Comparison of ENCODE assay signal across 29 mouse cellular contexts in the genomic region with DNA sequence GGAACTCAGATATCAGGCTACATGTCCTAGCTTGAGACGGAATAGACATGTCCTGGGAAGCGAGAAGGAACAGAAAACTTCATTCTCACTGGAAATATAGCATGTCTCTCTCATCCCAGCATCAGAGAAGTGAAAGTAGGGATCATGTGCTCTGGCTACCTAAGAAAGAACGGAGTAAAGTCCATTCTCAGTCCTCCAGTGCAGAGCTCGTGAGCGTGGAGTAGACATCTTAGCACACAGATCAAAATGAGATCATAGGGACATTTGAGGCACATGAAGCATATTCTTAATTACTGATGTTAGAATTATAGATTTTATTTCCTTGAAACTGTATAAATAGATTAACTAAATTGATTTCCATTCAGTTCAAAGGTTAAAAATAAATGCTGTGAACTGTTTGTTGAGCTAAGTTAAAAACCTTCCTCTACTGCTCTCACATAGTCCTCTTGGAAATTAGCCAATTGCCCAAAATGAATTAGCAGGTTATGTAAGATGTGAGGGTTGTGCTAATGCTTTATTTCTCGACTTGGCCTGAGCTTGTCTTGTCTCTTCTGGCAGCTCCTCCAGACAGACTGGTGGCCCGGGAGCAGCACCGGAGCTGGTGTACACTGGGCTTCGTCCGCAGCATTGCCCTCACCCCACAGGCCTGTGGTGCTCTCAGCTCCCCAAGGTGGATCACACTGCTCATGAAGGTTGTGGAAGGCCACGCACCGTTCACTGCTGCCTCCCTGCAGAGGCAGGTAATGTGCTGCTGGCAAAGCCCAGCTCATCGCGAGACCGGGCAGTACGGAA.
A peak's percentile ranks its signal among the peaks of the same experiment; 100 is the strongest.
DNase-seq lines count a peak whose midpoint lies in the region; ATAC-seq and TF ChIP-seq lines count a peak whose summit lies in the region.
"Had no signal": no experiment of that assay in that cellular context is flagged by ENCODE, and none has a peak within 500 bp of the region (broad histone marks: within the 10 kb centered on the region; RNA-seq: fewer than 3 reads in every experiment).

No protein-coding gene starts in this region.

- no peaks in the 10 kb centered on the region for H3K4me1 ChIP-seq in intestine, embryonic 16.5 days (ENCODE audit: control insufficient read depth, insufficient read depth, low read length)
- no peaks in the 10 kb centered on the region for H3K4me1 ChIP-seq in intestine, embryonic 15.5 days (replicated peaks)
- H3K4me1 ChIP-seq in liver, adult 2 months (ENCODE audit: control insufficient read depth, insufficient read depth, low read length): peaks cover 6% of the 10 kb centered on the region; the same call in 1 of the 2 replicates
- H3K4me1 ChIP-seq in liver, embryonic 12.5 days: no peaks in the 10 kb centered on the region
- no peaks in the 10 kb centered on the region for H3K4me1 ChIP-seq in intestine, postnatal 0 days (replicated peaks; ENCODE audit: control insufficient read depth, insufficient read depth, low read length)
- H3K4me1 ChIP-seq: embryonic facial prominence, embryonic 13.5 days; hindbrain, embryonic 13.5 days; kidney, embryonic 15.5 days; limb, embryonic 12.5 days; neural tube, embryonic 12.5 days had no signal

- TF ChIP-seq POLR2A in liver, adult 2 months (IDR thresholded peaks at IDR 0.05; ENCODE audit: extremely low read depth, insufficient read depth, low read length): no peak

- DNase-seq in cerebellum, postnatal 10 days: no peak
- peak; percentile 47 for DNase-seq in liver, adult 2 months (ENCODE audit: extremely low read depth, low read depth, low spot score)
- no peak for DNase-seq in left cerebral cortex, postnatal 4 days
- DNase-seq: adrenal gland, postnatal 14 days; forebrain, postnatal 0 days; gastrocnemius, postnatal 14 days; heart, adult 18-20 months; heart, postnatal 4 days; kidney, postnatal 25 days; liver, postnatal 0 days; lung, postnatal 36 days; right cerebral cortex, adult 18-20 months; spleen, adult 18-20 months; thymus, postnatal 25 days had no signal

- H3K4me3 ChIP-seq in intestine, embryonic 16.5 days (ENCODE audit: low read length): no peak overlapping the region
- no peak overlapping the region for H3K4me3 ChIP-seq in intestine, embryonic 15.5 days (replicated peaks)
- no peak overlapping the region for H3K4me3 ChIP-seq in liver, adult 2 months (ENCODE audit: insufficient read depth, low read depth, low read length)
- H3K4me3 ChIP-seq in liver, embryonic 12.5 days: no peak overlapping the region
- no peak overlapping the region for H3K4me3 ChIP-seq in intestine, postnatal 0 days (ENCODE audit: low read depth, low read length)
- H3K4me3 ChIP-seq: embryonic facial prominence, embryonic 13.5 days; hindbrain, embryonic 13.5 days; kidney, embryonic 15.5 days; limb, embryonic 12.5 days; myocyte; neural tube, embryonic 12.5 days had no signal

- intact Hi-C loops in left cerebral cortex, postnatal 4 days (cut with DNase I): no loop called here

- peak; percentile 78 for ATAC-seq in cerebellum, adult (ENCODE audit: insufficient number of reproducible peaks, low FRiP score, low TSS enrichment)
- peak; percentile 69; the same call in 1 of the 2 replicates for ATAC-seq in intestine, embryonic 16.5 days
- no peak for ATAC-seq in intestine, embryonic 15.5 days
- no peak for ATAC-seq in liver, embryonic 12.5 days
- ATAC-seq in intestine, postnatal 0 days: peak; percentile 93
- ATAC-seq: forebrain, postnatal 0 days; liver, postnatal 0 days had no signal

- H3K27me3 ChIP-seq in intestine, embryonic 16.5 days (replicated peaks; ENCODE audit: control insufficient read depth, insufficient read depth, low read length): no peaks in the 10 kb centered on the region
- H3K27me3 ChIP-seq in intestine, embryonic 15.5 days (replicated peaks): no peaks in the 10 kb centered on the region
- no peaks in the 10 kb centered on the region for H3K27me3 ChIP-seq in liver, adult 2 months (ENCODE audit: control insufficient read depth, insufficient read depth, low read length)
- H3K27me3 ChIP-seq in liver, embryonic 12.5 days (replicated peaks): no peaks in the 10 kb centered on the region
- H3K27me3 ChIP-seq in intestine, postnatal 0 days (replicated peaks; ENCODE audit: control insufficient read depth, insufficient read depth, low read length): no peaks in the 10 kb centered on the region
- H3K27me3 ChIP-seq: embryonic facial prominence, embryonic 13.5 days; hindbrain, embryonic 13.5 days; kidney, embryonic 15.5 days; limb, embryonic 12.5 days; neural tube, embryonic 12.5 days had no signal

- no peak overlapping the region for H3K9ac ChIP-seq in intestine, embryonic 16.5 days (ENCODE audit: low read depth, low read length)
- no peak overlapping the region for H3K9ac ChIP-seq in intestine, embryonic 15.5 days
- H3K9ac ChIP-seq in liver, adult 2 months (ENCODE audit: low read depth, low read length): no peak overlapping the region
- H3K9ac ChIP-seq in liver, embryonic 12.5 days: no peak overlapping the region
- H3K9ac ChIP-seq in intestine, postnatal 0 days (ENCODE audit: low read depth, low read length): no peak overlapping the region
- H3K9ac ChIP-seq: embryonic facial prominence, embryonic 13.5 days; forebrain, postnatal 0 days; hindbrain, embryonic 13.5 days; kidney, embryonic 15.5 days; limb, embryonic 12.5 days; liver, postnatal 0 days; neural tube, embryonic 12.5 days had no signal

- H3K79me2 ChIP-seq in liver, adult 2 months (ENCODE audit: control insufficient read depth, insufficient read depth, low read length): no peaks in the 10 kb centered on the region

- TF ChIP-seq CTCF in liver, adult 2 months (IDR thresholded peaks at IDR 0.05; ENCODE audit: low read depth, low read length): no peak
- TF ChIP-seq CTCF in intestine, postnatal 0 days (IDR thresholded peaks at IDR 0.05; ENCODE audit: low read depth): no peak

- WGBS in intestine, embryonic 16.5 days: 92% methylated on average over 16 of the region's 16 CpGs
- 89% methylated on average over 16 of the region's 16 CpGs for WGBS in intestine, embryonic 15.5 days
- 72% methylated on average over 16 of the region's 16 CpGs for WGBS in liver, adult 2 months
- WGBS in liver, embryonic 12.5 days (ENCODE audit: insufficient replicate concordance): 90% methylated on average over 16 of the region's 16 CpGs
- WGBS in intestine, postnatal 0 days: 84% methylated on average over 16 of the region's 16 CpGs

- no peak overlapping the region for H3K4me2 ChIP-seq in intestine, embryonic 16.5 days (ENCODE audit: low read depth, low read length)
- H3K4me2 ChIP-seq in intestine, embryonic 15.5 days (replicated peaks): no peak overlapping the region
- H3K4me2 ChIP-seq in liver, embryonic 12.5 days: no peak overlapping the region
- H3K4me2 ChIP-seq in intestine, postnatal 0 days (replicated peaks; ENCODE audit: low read depth): no peak overlapping the region
- H3K4me2 ChIP-seq: embryonic facial prominence, embryonic 13.5 days; heart, embryonic 11.5 days; hindbrain, embryonic 13.5 days; kidney, embryonic 15.5 days; limb, embryonic 12.5 days; liver, embryonic 11.5 days; midbrain, embryonic 11.5 days; neural tube, embryonic 12.5 days had no signal

- no peaks in the 10 kb centered on the region for H3K9me3 ChIP-seq in intestine, embryonic 16.5 days (ENCODE audit: control insufficient read depth, low read length)
- no peaks in the 10 kb centered on the region for H3K9me3 ChIP-seq in intestine, embryonic 15.5 days
- H3K9me3 ChIP-seq in liver, embryonic 12.5 days (replicated peaks): no peaks in the 10 kb centered on the region
- no peaks in the 10 kb centered on the region for H3K9me3 ChIP-seq in intestine, postnatal 0 days (ENCODE audit: control insufficient read depth)
- H3K9me3 ChIP-seq: embryonic facial prominence, embryonic 13.5 days; G1E; hindbrain, embryonic 13.5 days; kidney, embryonic 15.5 days; limb, embryonic 12.5 days; neural tube, embryonic 12.5 days had no signal

- H3K36me3 ChIP-seq in intestine, embryonic 16.5 days (ENCODE audit: control insufficient read depth, insufficient read depth, low read length): peaks cover 6% of the 10 kb centered on the region; the same call in 1 of the 2 replicates
- H3K36me3 ChIP-seq in intestine, embryonic 15.5 days: peaks cover 14% of the 10 kb centered on the region; the same call in 1 of the 2 replicates
- H3K36me3 ChIP-seq in liver, adult 2 months (ENCODE audit: control insufficient read depth, insufficient read depth, low read length): peaks cover 63% of the 10 kb centered on the region
- peaks cover 91% of the 10 kb centered on the region for H3K36me3 ChIP-seq in liver, embryonic 12.5 days
- peaks cover 47% of the 10 kb centered on the region for H3K36me3 ChIP-seq in intestine, postnatal 0 days (ENCODE audit: control insufficient read depth, insufficient read depth)

- no peak overlapping the region for H3K27ac ChIP-seq in intestine, embryonic 16.5 days (ENCODE audit: low read length)
- H3K27ac ChIP-seq in intestine, embryonic 15.5 days: no peak overlapping the region
- H3K27ac ChIP-seq in liver, adult 2 months (replicated peaks; ENCODE audit: insufficient read depth, low read depth, low read length): no peak overlapping the region
- H3K27ac ChIP-seq in liver, embryonic 12.5 days: no peak overlapping the region
- H3K27ac ChIP-seq in intestine, postnatal 0 days (ENCODE audit: low read depth, low read length): peak overlapping the region; percentile 35
- H3K27ac ChIP-seq: embryonic facial prominence, embryonic 13.5 days; hindbrain, embryonic 13.5 days; kidney, embryonic 15.5 days; limb, embryonic 12.5 days; neural tube, embryonic 12.5 days had no signal

Comparison
In these comparisons a context has a peak if more than half of its experiments do, and no peak if none do; other contexts are left out.
1. ATAC-seq: peak in cerebellum, adult (single experiment), intestine, embryonic 16.5 days (single experiment) and intestine, postnatal 0 days (single experiment); none in intestine, embryonic 15.5 days (single experiment) and liver, embryonic 12.5 days (single experiment).